Mouse (Mus musculus) embryonic facial prominence, embryonic 13.5 days (tissue): ENCODE results near the gene Fgfr2. TPM values are rescaled to one million over a fixed set of nuclear protein-coding genes. Genes with fewer than 3 reads are reported as not detected.
A peak's percentile ranks its signal among the peaks of the same experiment; 100 is the strongest.

Source experiments
- ATAC-seq: fragments of 200-750 bp; cut with Nextera tagmentation; 2 replicates; pipeline ENCODE4 v1.8.0; 2017; ENCODE audit warnings: low read depth; ENCODE audit not compliant: insufficient number of reproducible peaks, insufficient read depth, low FRiP score, low TSS enrichment
- H3K27ac ChIP-seq: fragments of 300-500 bp; sonication (generic); 2 replicates; pipeline ENCODE4 v1.5.1; 2015; ENCODE audit warnings: moderate library complexity, mild to moderate bottlenecking, inconsistent platforms
- H3K27me3 ChIP-seq: fragments of 300-500 bp; sonication (generic); 2 replicates; pipeline ENCODE4 v1.6.1; 2015; ENCODE audit warnings: mild to moderate bottlenecking, inconsistent platforms
- H3K36me3 ChIP-seq: fragments of 300-500 bp; sonication (generic); 2 replicates; pipeline ENCODE4 v1.6.1; 2015; ENCODE audit warnings: mild to moderate bottlenecking, inconsistent platforms
- H3K4me1 ChIP-seq: fragments of 300-500 bp; sonication (generic); 2 replicates; pipeline ENCODE4 v1.6.1; 2015; ENCODE audit warnings: inconsistent platforms
- H3K4me2 ChIP-seq: fragments of 300-500 bp; sonication (generic); 2 replicates; pipeline ENCODE4 v1.6.1; 2015; ENCODE audit warnings: moderate library complexity, mild to moderate bottlenecking, inconsistent platforms
- H3K4me3 ChIP-seq: fragments of 300-500 bp; sonication (generic); 2 replicates; pipeline ENCODE4 v1.5.1; 2015; ENCODE audit warnings: mild to moderate bottlenecking, inconsistent platforms
- H3K9ac ChIP-seq: fragments of 300-500 bp; sonication (generic); 2 replicates; pipeline ENCODE4 v1.6.1; 2015; ENCODE audit warnings: mild to moderate bottlenecking, inconsistent platforms
- H3K9me3 ChIP-seq: fragments of 300-500 bp; sonication (generic); 2 replicates; pipeline ENCODE4 v1.6.1; 2016; ENCODE audit warnings: inconsistent platforms
- WGBS: fragments of 180-500 bp; shearing (Covaris S2); methylation state at CpG from one replicate; pipeline ENCODE4 v1.1.7; 2015; ENCODE audit warnings: mixed read lengths; 5-methylcytosine and 5-hydroxymethylcytosine counted together
- polyA plus RNA-seq: library from polyadenylated mRNA; unstranded; fragments of >200 nt; fragmentation: Nextera tagmentation; extraction: Ambion mirVana; gene quantifications from 2 replicates; pipeline ENCODE4 v1.2.1, GENCODE M21; 2015

Gene Fgfr2
- polyA plus RNA-seq, 1 experiment from 2014 or later: 174 TPM

- Histone ChIP-seq H3K4me2 (peak overlapping the region; percentile 74), H3K27me3 (peaks cover 39% of the 10 kb centered on the region), H3K4me1 (peaks cover 33% of the 10 kb centered on the region), H3K36me3 (peaks cover 30% of the 10 kb centered on the region), H3K9ac (peak overlapping the region; percentile 87), H3K4me3 (peak overlapping the region; percentile 82), H3K27ac (peak overlapping the region; percentile 90), H3K9me3 (no peaks in the 10 kb centered on the region)
- WGBS: under 1% methylated on average over 14 of the region's 14 CpGs
- peak; percentile 33 for ATAC-seq
These were observed 1562.5 kb downstream of the Fgfr2 start for GRCm38 (mm10) chr7:131560697-131561042.

- Histone ChIP-seq H3K4me2 (peak within 1 kb of the TSS; percentile 74), H3K9ac (peak within 1 kb of the TSS; percentile 87), H3K36me3 (peaks cover 30% of the 10 kb centered on the region), H3K27ac (peak within 1 kb of the TSS; percentile 90), H3K4me3 (peak within 1 kb of the TSS; percentile 82), H3K9me3 (no peaks in the 10 kb centered on the region), H3K27me3 (peaks cover 45% of the 10 kb centered on the region), H3K4me1 (peaks cover 39% of the 10 kb centered on the region)
- ATAC-seq: peak; percentile 93
- under 1% methylated on average over 45 of the region's 51 CpGs for WGBS
These were observed 1563.0 kb downstream of the Fgfr2 start, which contains the start of gene Bub3 for GRCm38 (mm10) chr7:131559986-131560696. Bub3 (plus strand) TSS chr7:131560222.

DNA sequence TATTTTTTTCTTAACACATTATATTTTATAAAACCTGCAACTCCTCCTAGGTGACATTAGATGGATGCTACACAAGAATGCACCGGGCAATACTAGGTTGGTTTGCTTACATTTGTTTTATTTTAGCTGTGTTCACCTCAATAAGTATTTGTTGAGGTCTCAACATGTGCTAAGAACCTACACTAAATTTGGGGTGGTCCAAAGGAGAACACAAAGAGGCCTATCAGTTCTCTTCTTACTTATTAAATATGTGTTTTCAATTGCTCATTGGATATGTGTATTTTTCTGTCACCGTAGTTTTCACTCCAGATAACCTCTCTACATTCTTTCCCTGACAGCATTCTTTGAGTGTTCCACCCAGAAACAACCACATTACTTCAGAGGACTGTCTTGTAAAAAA lies 1565.4 kb downstream of the Fgfr2 start:
- H3K4me1 ChIP-seq: peaks cover 47% of the 10 kb centered on the region
- 31% methylated on average over 2 of the region's 2 CpGs for WGBS
- no peak overlapping the region for H3K9ac ChIP-seq
- peaks cover 11% of the 10 kb centered on the region for H3K36me3 ChIP-seq
- no peak overlapping the region for H3K4me3 ChIP-seq
- no peak overlapping the region for H3K4me2 ChIP-seq
- H3K9me3 ChIP-seq: no peaks in the 10 kb centered on the region
- peaks cover 69% of the 10 kb centered on the region for H3K27me3 ChIP-seq
- ATAC-seq: no peak
- H3K27ac ChIP-seq: no peak overlapping the region

- Histone ChIP-seq H3K9me3 (no peaks in the 10 kb centered on the region), H3K27me3 (peaks cover 79% of the 10 kb centered on the region), H3K36me3 (0 out of 2 replicates have a peak, but pooled peaks cover under 1% of the 10 kb centered on the region), H3K4me3 (peak overlapping the region; percentile 20), H3K9ac (no peak overlapping the region), H3K27ac (no peak overlapping the region), H3K4me2 (peak overlapping the region; percentile 22; the same call in 1 of the 2 replicates), H3K4me1 (peaks cover 37% of the 10 kb centered on the region)
- no peak for ATAC-seq
- under 1% methylated on average over 37 of the region's 37 CpGs for WGBS
These were observed 1566.4 kb downstream of the Fgfr2 start for GRCm38 (mm10) chr7:131556541-131557271.

DNA sequence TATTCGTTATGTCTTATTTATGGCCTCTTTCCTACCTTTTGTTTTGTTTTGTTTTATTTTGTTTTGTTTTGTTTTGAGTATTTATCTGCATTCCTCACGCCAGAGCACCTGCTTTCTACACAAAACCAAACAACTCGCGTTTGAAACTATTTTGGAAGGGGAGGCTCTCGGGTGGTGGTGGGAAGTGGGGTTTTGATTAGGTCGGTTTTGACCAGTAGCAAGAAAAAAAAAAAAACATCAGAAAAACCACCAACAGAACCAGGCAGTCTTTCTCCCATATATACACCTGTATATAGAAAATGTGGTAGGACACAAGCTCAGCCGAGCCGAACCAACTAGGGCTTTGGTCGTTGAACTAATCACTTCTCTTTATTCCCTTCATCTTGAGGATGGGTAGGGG lies 1567.0 kb downstream of the Fgfr2 start:
- Histone ChIP-seq H3K36me3 (no peaks in the 10 kb centered on the region), H3K27ac (no peak overlapping the region), H3K4me2 (peak overlapping the region; percentile 46; the same call in 1 of the 2 replicates), H3K4me1 (peaks cover 35% of the 10 kb centered on the region), H3K9ac (no peak overlapping the region), H3K4me3 (peak overlapping the region; percentile 27), H3K9me3 (no peaks in the 10 kb centered on the region), H3K27me3 (peaks cover 85% of the 10 kb centered on the region)
- ATAC-seq: no peak
- under 1% methylated on average over 9 of the region's 9 CpGs for WGBS

DNA sequence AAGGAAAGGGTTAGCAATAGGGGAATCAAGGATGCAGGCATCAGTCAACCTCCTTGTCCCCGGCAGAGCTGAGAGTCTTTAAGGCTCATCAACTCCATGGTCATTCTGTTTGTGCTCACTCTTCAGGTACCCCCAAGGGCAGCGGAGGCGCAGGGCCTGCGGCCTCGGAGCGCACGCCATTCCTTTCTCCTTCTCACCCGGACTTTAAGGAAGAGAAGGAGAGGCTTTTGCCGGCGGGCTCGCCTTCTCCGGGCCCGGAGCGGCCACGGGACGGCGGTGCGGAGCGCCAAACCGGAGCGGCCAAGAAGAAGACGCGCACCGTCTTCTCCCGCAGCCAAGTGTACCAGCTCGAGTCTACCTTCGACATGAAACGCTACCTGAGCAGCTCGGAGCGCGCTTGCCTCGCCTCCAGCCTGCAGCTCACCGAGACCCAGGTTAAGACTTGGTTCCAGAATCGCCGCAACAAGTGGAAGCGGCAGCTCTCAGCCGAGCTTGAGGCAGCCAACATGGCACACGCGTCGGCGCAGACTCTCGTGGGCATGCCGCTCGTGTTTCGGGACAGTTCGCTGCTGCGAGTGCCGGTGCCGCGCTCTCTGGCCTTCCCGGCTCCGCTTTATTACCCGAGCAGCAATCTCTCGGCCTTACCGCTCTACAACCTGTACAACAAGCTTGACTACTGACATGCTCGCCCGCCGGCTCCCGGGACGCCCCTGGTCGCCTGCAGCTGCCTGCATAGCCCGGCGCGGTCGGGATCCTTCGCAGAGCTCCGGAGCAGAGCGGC lies 1567.7 kb downstream of the Fgfr2 start:
- Histone ChIP-seq H3K4me3 (peak overlapping the region; percentile 27), H3K4me2 (peak overlapping the region; percentile 46), H3K9me3 (no peaks in the 10 kb centered on the region), H3K27me3 (peaks cover 91% of the 10 kb centered on the region), H3K9ac (no peak overlapping the region), H3K4me1 (peaks cover 31% of the 10 kb centered on the region), H3K27ac (no peak overlapping the region), H3K36me3 (no peaks in the 10 kb centered on the region)
- no peak for ATAC-seq
- 1% methylated on average over 68 of the region's 68 CpGs for WGBS

DNA sequence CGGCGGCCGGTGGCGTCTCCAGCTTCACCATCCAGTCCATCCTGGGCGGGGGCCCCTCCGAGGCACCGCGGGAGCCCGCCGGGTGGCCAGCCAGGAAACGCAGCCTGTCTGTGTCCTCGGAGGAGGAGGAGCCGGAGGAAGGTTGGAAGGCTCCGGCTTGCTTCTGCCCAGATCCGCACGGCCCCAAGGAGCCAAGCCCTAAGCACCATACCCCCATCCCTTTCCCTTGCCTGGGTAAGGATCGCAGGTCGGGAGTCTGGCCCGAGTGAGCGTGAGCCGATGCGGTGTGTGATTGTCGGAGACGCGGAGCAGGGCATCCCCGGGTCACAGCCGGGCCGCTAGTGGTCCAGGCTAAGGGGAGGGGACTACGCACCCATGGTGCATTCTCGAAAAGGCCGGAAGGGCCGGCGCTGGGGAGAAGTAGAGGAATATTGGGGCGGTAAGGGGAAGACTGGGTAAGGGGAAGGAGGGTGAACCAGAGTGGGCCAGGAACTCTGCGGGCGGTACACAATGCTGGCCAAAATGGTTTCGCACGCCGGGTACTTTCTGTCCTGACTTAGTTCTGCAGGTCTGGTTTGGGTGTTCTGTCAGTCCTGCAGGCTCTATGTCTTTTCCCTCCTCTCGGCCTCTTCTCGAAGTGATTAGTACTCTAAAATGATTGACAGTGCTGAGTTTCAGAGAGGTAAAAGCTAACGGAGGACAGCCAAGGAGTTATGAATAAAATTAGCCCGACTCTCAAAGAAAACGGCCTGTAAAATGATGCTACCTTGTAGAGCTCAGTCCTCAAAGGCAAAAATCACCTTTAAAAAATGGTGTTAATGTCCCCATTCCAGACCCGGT lies 1568.6 kb downstream of the Fgfr2 start:
- Histone ChIP-seq H3K27me3 (peaks cover 100% of the 10 kb centered on the region), H3K27ac (no peak overlapping the region), H3K4me1 (peaks cover 31% of the 10 kb centered on the region), H3K4me3 (peak overlapping the region; percentile 36), H3K36me3 (no peaks in the 10 kb centered on the region), H3K9me3 (no peaks in the 10 kb centered on the region), H3K4me2 (peak overlapping the region; percentile 61), H3K9ac (0 out of 2 replicates have a peak overlapping the region, but pooled peaks have one; percentile 21)
- peak; percentile 40; the same call in 1 of the 2 replicates for ATAC-seq
- under 1% methylated on average over 45 of the region's 45 CpGs for WGBS

DNA sequence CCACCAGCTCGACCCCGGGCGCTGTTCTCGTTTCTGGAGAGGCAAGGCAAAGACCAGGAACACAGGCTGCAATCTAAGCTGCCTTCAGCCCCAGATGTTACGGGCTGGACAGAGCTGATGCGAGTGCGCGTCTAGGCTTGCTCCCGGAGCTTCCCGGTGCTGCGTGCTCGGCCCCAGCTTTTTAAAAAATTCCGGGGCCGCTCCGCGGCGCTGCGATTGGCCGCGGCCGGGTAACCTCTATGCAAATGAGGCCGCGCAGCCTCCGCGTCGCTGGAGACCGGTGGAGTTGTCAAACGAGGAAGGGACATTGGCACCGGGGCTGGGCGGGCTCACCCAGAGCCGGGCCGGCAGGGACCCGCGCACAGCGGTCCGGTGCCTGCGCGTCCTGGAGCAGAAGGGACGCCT lies 1569.4 kb downstream of the Fgfr2 start:
- Histone ChIP-seq H3K27ac (no peak overlapping the region), H3K4me2 (peak overlapping the region; percentile 61), H3K9ac (0 out of 2 replicates have a peak overlapping the region, but pooled peaks have one; percentile 21), H3K36me3 (no peaks in the 10 kb centered on the region), H3K9me3 (no peaks in the 10 kb centered on the region), H3K4me1 (peaks cover 31% of the 10 kb centered on the region), H3K4me3 (peak overlapping the region; percentile 36), H3K27me3 (peaks cover 100% of the 10 kb centered on the region)
- no peak for ATAC-seq
- WGBS: under 1% methylated on average over 38 of the region's 39 CpGs

GRCm38 (mm10) chr7:131552781-131553180 lies 1570.4 kb downstream of the Fgfr2 start:
- no peak overlapping the region for H3K9ac ChIP-seq
- 1% methylated on average over 5 of the region's 5 CpGs for WGBS
- no peak for ATAC-seq
- no peaks in the 10 kb centered on the region for H3K9me3 ChIP-seq
- no peak overlapping the region for H3K4me2 ChIP-seq
- no peak overlapping the region for H3K4me3 ChIP-seq
- H3K4me1 ChIP-seq: peaks cover 31% of the 10 kb centered on the region
- H3K27ac ChIP-seq: no peak overlapping the region
- peaks cover 100% of the 10 kb centered on the region for H3K27me3 ChIP-seq
- H3K36me3 ChIP-seq: no peaks in the 10 kb centered on the region

GRCm38 (mm10) chr7:131551931-131552741 lies 1571.0 kb downstream of the Fgfr2 start:
- Histone ChIP-seq H3K27me3 (peaks cover 100% of the 10 kb centered on the region), H3K9ac (no peak overlapping the region), H3K4me3 (no peak overlapping the region), H3K36me3 (no peaks in the 10 kb centered on the region), H3K27ac (no peak overlapping the region), H3K4me2 (no peak overlapping the region), H3K9me3 (no peaks in the 10 kb centered on the region), H3K4me1 (peaks cover 30% of the 10 kb centered on the region)
- WGBS: under 1% methylated on average over 42 of the region's 42 CpGs
- ATAC-seq: no peak
